Mouse (Mus musculus) adrenal gland, postnatal 0 days (tissue): ENCODE results near the gene Trex1. TPM values are rescaled to one million over a fixed set of nuclear protein-coding genes. Genes with fewer than 3 reads are reported as not detected.

Experiments
- polyA plus RNA-seq: library from polyadenylated mRNA; unstranded; fragments of >200 nt; fragmentation: Nextera tagmentation; extraction: Ambion mirVana; gene quantifications from 2 replicates; pipeline ENCODE4 v1.2.1, GENCODE M21; 2015

Gene Trex1
- polyA plus RNA-seq = 19.0 and 28.9 TPM in 2 replicates

DNA sequence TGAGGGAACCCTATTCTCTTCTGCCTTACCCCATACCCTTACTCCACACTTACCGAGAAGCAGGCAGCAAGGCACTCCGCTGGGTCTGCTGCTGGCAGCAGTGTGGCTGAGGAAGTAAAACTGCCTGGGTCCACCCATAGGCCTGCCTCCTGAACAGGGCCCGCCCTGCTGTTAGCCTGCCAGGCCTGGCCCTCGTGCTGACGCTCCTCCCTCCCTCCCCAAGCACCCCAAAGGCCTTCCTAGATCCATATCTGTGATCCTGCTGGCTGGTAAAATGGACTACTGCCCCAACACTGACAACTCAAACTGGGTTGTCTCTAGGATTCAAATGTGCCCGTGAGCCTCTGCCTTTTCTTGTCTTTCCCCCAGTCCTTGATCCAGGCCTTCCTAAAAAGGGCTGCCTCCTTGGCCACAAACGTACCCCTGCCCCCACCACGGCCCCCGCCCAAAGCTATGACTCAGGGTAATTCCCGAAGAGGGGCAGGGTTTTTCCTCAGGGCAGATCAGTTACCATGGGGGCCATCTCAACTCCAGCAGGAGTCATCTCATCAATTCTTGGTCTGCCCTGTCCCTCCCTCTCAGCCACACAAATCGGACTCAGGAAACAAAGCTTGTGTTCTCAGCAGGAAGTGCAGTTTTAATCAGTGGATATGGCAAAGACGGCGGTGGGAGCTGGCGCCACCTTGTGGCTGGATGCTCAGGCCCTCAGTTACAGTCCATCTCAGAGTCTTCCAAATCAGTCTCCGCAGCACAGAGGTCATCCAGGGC, at the start of gene Trex1:
Trex1 (minus strand) TSS at position 599 of the 768 bp plus-strand sequence.

DNA sequence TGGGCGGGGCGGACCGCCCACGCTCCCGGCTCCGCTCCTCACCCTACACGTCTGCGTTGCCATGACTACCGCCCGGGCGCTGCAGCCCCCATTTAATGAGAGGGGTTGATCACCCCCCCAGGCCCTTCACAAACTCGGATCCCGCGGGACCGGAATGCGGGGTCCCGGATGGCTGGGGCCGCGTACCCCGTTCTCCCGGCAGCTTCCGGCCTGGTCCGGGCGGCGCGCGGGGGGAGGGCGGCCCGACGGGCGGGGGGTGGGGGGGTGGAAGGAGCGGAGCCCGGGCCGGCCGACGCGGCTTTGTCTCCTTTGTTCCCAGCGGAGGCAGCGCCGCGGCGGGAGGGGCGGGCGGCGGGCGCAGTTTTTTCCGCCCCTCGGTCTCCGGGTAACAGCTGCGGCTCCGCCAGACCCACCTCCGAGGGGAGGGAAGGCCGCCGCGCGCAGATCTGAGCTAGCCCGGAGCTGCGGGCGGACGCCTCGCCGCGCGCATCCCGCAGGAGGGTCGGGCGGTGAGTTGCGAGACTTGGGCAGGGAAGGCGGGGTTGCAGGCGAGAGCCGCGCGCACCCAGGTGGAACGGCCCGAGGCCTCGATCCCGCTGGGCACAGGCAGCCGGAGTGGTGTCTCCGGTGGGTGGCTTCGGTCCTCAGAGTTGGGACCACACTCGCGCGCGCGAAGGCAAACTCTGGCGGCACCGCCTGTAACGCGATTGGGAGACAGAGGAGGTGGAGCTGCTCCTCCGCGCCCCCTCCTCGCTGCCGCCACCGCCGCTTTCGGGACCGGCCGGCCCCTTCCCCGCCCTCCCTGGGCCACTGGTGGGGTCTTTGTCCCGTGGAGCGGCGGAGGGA, 35.8 kb upstream of the Trex1 start, which contains the start of gene Plxnb1:
Plxnb1 (plus strand) TSS at position 253 of the 846 bp plus-strand sequence.

DNA sequence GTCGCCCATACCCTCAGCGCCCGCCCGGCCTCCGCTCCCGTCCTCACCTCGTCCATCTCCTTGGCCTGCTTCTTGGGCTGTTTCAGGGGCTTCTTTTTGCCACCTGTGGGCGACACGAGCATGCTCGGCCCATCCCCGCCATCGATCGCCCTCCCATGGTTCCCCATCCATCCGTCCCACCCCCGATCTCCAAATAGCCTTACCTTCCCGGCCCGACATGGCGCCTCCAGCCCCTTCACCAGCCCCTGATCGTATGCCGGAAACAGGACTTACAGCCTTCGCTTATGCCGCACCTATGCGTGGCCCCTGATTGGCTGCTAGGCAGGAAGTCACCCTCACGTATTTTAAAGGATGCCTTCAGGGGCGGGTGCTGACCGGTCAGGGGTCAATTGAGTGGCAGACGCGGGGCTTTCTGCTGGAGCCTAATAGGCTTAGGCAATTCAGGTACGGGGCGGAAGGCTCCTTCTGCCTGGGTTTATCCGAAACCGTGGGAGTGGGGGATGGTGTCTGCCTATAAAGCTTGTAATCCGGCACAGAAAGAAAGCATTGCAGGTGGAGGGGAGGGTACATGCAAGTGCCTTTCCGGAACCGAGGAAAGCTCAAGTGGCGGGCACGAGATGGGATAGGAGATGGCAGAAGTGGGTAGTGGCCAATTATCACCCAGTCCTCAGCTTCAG, 22.7 kb upstream of the Trex1 start, which contains the start of the genes Ccdc51 and Tma7:
Ccdc51 (plus strand) TSS at position 370 of the 677 bp plus-strand sequence.
Tma7 (minus strand) TSS at position 464 of the 677 bp plus-strand sequence.

DNA sequence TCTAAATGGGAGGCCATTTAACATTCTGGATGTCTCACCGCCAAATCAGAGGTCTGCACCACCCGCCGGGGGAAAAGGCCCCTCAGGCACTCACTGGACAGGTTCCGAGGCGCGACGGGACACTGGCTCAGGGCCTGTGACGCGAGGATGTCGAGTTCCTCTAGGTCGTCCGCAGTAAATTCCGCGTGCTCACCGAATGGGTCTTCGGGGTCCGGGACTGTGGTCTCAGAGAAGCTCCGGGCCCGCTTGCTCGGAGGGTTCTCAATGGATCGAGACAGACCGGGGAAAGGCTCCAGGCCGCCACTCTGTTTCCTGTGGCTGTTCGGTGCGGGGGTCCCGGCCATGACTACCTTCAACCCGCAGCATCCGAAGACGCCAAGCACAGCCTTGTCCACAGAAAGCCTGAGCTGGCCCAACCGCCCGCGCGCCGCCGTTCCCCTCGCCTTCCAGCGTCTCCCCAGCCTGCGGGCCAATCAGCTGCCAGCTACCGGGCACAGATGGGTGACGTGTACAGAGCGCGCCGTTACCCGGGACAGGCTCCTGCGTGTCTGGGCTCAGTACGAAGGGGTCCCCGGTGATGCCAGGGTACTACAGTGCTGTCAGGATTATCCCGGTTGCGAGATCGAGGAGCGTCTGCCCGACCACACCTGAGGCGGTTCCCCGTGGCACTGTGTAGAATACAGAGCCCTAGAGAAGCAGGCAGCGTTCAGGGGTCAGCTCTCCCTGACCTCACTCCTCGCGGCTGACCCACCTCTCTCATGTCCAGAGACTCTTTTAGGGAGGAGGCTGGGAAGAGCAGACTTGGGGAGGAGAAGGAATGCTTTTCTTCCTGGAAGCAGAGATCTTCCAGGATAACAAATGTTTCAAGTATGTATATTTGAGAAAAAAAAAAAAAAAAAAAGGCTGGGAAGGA, 14.4 kb upstream of the Trex1 start, which contains the start of gene Atrip:
Atrip (minus strand) TSS at position 464 of the 913 bp plus-strand sequence.

DNA sequence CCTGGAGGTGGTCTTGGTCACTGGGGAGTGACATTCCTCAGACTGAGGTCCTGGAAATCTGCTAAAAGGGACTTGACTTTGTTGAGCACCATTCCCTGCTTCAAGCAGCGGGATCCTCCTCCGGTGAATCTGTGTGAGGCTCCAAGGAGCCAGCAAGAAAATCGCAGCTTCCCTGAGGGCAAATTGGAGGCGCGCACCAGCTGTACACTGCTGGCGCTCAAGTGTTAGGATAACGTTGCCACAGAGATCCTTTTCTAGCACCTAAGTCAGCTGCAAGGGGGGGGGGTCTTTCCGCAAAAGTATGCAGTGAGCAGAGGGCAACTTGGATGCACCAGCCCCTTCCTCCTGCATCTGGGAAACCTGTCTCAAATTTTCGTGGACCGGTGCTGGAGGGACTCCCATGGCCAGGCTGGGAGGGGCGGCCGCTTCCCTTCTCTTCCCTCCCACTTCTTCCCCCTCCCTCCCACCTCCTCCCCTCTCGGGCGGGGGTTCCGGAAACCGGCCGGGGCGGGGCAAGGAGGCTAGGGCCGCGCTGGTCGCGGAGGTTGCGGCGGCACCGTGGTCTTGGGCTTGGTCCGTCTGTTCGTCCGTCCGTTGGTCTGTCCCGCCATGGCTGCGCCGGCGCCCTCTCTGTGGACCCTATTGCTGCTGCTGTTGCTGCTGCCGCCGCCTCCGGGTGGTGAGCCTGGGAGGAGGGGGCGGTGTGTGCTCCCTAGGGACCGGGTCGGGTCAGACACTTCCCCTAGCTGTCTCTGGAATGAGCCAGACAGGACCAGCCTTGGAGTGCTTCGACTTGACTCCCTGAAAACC, 21.2 kb downstream of the Trex1 start, which contains the start of gene Shisa5:
Shisa5 (plus strand) TSS at position 480 of the 810 bp plus-strand sequence.

Other genes with a start within 250 kb of the Trex1 start
- 1.7 and 1.9 TPM in 2 replicates for gene Celsr3, start 233.4 kb downstream of the Trex1 start, polyA plus RNA-seq
- 4.9 and 6.0 TPM in 2 replicates for gene Slc26a6, start 206.5 kb downstream of the Trex1 start, polyA plus RNA-seq
- 0.17 TPM in 1 of 2 replicates, not detected in the other for gene Tmem89, start 145.1 kb downstream of the Trex1 start, polyA plus RNA-seq
- 300 and 412 TPM in 2 replicates for gene Uqcrc1, start 123.1 kb downstream of the Trex1 start, polyA plus RNA-seq
- 6.9 and 7.2 TPM in 2 replicates for gene Col7a1, start 106.1 kb downstream of the Trex1 start, polyA plus RNA-seq
- 0.30 TPM in 1 of 2 replicates, not detected in the other for gene Ucn2, start 73.7 kb downstream of the Trex1 start, polyA plus RNA-seq
- gene Pfkfb4, start 68.0 kb downstream of the Trex1 start, polyA plus RNA-seq = 5.4 and 5.8 TPM in 2 replicates
- 120 and 181 TPM in 2 replicates for gene Shisa5, start 21.2 kb downstream of the Trex1 start, polyA plus RNA-seq
- 14.4 and 21.7 TPM in 2 replicates for gene Atrip, start 14.4 kb upstream of the Trex1 start, polyA plus RNA-seq
- 20.5 and 24.2 TPM in 2 replicates for gene Ccdc51, start 22.8 kb upstream of the Trex1 start, polyA plus RNA-seq
- 801 and 807 TPM in 2 replicates for gene Tma7, start 22.9 kb upstream of the Trex1 start, polyA plus RNA-seq
- 7.9 and 14.1 TPM in 2 replicates for gene Plxnb1, start 35.7 kb upstream of the Trex1 start, polyA plus RNA-seq
- gene Fbxw21, start 102.3 kb upstream of the Trex1 start, polyA plus RNA-seq = 0.18 TPM in 1 of 2 replicates, not detected in the other
- not detected in 2 replicates for gene Fbxw13, start 136.2 kb upstream of the Trex1 start, polyA plus RNA-seq
- gene Fbxw20, start 175.0 kb upstream of the Trex1 start, polyA plus RNA-seq = not detected in 2 replicates
- not detected in 2 replicates for gene Fbxw14, start 227.9 kb upstream of the Trex1 start, polyA plus RNA-seq